Mouse (Mus musculus) liver, embryonic 14.5 days (tissue): ENCODE measurements at regions not wholly inside any gene's neighbourhood (a gene's known extent, or its start where the extent isn't known, plus 50 kb on each side); places are given as distances from the start of the nearest gene placed in this dataset.
"Not testable (repeated sequence)": the region's sequence is repeated elsewhere in the genome, so short reads cannot be mapped to it uniquely, and the experiment has no call there.

Source experiments
- CTCF ChIP-seq: IDR thresholded peaks from 2 replicates; pipeline ENCODE4 v1.5.1; 2016; ENCODE audit warnings: antibody characterized with exemption, low read depth, control low read depth
- EP300 ChIP-seq: IDR thresholded peaks from 2 replicates; pipeline ENCODE4 v1.6.1; 2016; ENCODE audit warnings: antibody characterized with exemption, low read depth

DNA sequence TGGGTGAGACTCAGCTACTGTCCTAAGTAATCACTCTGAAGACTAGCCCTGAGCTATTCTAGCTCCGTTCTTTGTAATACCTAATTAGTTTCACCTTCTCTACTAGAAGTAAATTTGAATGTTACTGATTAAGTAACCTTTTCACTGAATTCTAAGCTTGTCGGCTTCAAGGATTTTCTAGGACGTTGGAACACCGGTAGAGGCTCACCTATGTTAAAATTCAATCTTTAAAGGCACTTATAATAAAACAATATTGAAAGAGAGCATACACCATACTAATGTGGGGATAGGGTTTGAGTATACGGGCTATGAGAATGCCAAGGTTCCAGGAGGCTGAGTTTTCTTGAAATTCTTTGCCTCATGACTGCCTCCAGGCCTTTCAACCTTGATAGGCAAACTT lies 503.1 kb downstream of the Tns1 start:
- not testable (repeated sequence) for TF ChIP-seq CTCF, EP300
